Mouse (Mus musculus): ENCODE data around the gene Cdk19. TPM values are rescaled to one million over a fixed set of nuclear protein-coding genes. Genes with fewer than 3 reads are reported as not detected.

The Cdk19 gene
- polyA plus RNA-seq, 1 experiment from 2014 or later: 10.2 TPM

GRCm38 (mm10) chr10:40374828-40375227 lies 35.5 kb downstream of the Cdk19 start:
- WGBS: 83% methylated on average over 7 of the region's 7 CpGs
- H3K4me2 ChIP-seq: no peak overlapping the region
- H3K4me3 ChIP-seq: no peak overlapping the region
- no peak overlapping the region for H3K27ac ChIP-seq
- peaks cover 32% of the 10 kb centered on the region for H3K4me1 ChIP-seq
- no peaks in the 10 kb centered on the region for H3K36me3 ChIP-seq
- H3K9me3 ChIP-seq: no peaks in the 10 kb centered on the region
- no peak overlapping the region for H3K9ac ChIP-seq
- no peak for ATAC-seq (ENCODE audit: insufficient number of reproducible peaks, low FRiP score, low TSS enrichment, low read depth)
- no peaks in the 10 kb centered on the region for H3K27me3 ChIP-seq

GRCm38 (mm10) chr10:40376286-40376685 lies 36.9 kb downstream of the Cdk19 start:
- no peak overlapping the region for H3K4me2 ChIP-seq
- H3K36me3 ChIP-seq: no peaks in the 10 kb centered on the region
- ATAC-seq (ENCODE audit: insufficient number of reproducible peaks, low FRiP score, low TSS enrichment, low read depth): no peak
- H3K9me3 ChIP-seq: no peaks in the 10 kb centered on the region
- H3K27me3 ChIP-seq: no peaks in the 10 kb centered on the region
- peaks cover 26% of the 10 kb centered on the region for H3K4me1 ChIP-seq
- H3K9ac ChIP-seq: no peak overlapping the region
- no peak overlapping the region for H3K27ac ChIP-seq
- H3K4me3 ChIP-seq: no peak overlapping the region
- WGBS: 49% methylated on average over 3 of the region's 3 CpGs

- Histone ChIP-seq H3K27me3 (no peaks in the 10 kb centered on the region), H3K9ac (no peak overlapping the region), H3K4me3 (no peak overlapping the region), H3K4me1 (peaks cover 12% of the 10 kb centered on the region; the same call in 1 of the 2 replicates), H3K4me2 (no peak overlapping the region), H3K27ac (no peak overlapping the region), H3K36me3 (no peaks in the 10 kb centered on the region), H3K9me3 (no peaks in the 10 kb centered on the region)
- ATAC-seq (ENCODE audit: insufficient number of reproducible peaks, low FRiP score, low TSS enrichment, low read depth): no peak
- 59% methylated on average over 4 of the region's 4 CpGs for WGBS
Measured at GRCm38 (mm10) chr10:40378284-40378683, 38.9 kb downstream of the Cdk19 start.

GRCm38 (mm10) chr10:40379682-40380081 lies 40.3 kb downstream of the Cdk19 start:
- 38% methylated on average over 1 of the region's 1 CpGs for WGBS
- Histone ChIP-seq H3K27ac (no peak overlapping the region), H3K9ac (no peak overlapping the region), H3K9me3 (no peaks in the 10 kb centered on the region), H3K27me3 (no peaks in the 10 kb centered on the region), H3K4me2 (no peak overlapping the region), H3K4me1 (peaks cover 12% of the 10 kb centered on the region; the same call in 1 of the 2 replicates), H3K36me3 (no peaks in the 10 kb centered on the region), H3K4me3 (no peak overlapping the region)
- ATAC-seq (ENCODE audit: insufficient number of reproducible peaks, low FRiP score, low TSS enrichment, low read depth): no peak

- Histone ChIP-seq H3K9me3 (no peaks in the 10 kb centered on the region), H3K36me3 (no peaks in the 10 kb centered on the region), H3K4me2 (no peak overlapping the region), H3K4me1 (no peaks in the 10 kb centered on the region), H3K9ac (no peak overlapping the region), H3K4me3 (no peak overlapping the region), H3K27me3 (no peaks in the 10 kb centered on the region), H3K27ac (no peak overlapping the region)
- ATAC-seq (ENCODE audit: insufficient number of reproducible peaks, low FRiP score, low TSS enrichment, low read depth): no peak
- 90% methylated on average over 3 of the region's 3 CpGs for WGBS
Measured at GRCm38 (mm10) chr10:40385397-40385796, 46.0 kb downstream of the Cdk19 start.

- no peak overlapping the region for H3K4me2 ChIP-seq
- no peak overlapping the region for H3K4me3 ChIP-seq
- 85% methylated on average over 4 of the region's 4 CpGs for WGBS
- ATAC-seq (ENCODE audit: insufficient number of reproducible peaks, low FRiP score, low TSS enrichment, low read depth): no peak
- H3K4me1 ChIP-seq: no peaks in the 10 kb centered on the region
- H3K9me3 ChIP-seq: no peaks in the 10 kb centered on the region
- H3K27me3 ChIP-seq: no peaks in the 10 kb centered on the region
- H3K36me3 ChIP-seq: no peaks in the 10 kb centered on the region
- H3K9ac ChIP-seq: no peak overlapping the region
- no peak overlapping the region for H3K27ac ChIP-seq
Measured at GRCm38 (mm10) chr10:40386126-40386525, 46.8 kb downstream of the Cdk19 start.

GRCm38 (mm10) chr10:40393447-40394143 lies 54.2 kb downstream of the Cdk19 start:
- peaks cover 4% of the 10 kb centered on the region; the same call in 1 of the 2 replicates for H3K36me3 ChIP-seq
- no peak for ATAC-seq (ENCODE audit: insufficient number of reproducible peaks, low FRiP score, low TSS enrichment, low read depth)
- peaks cover 6% of the 10 kb centered on the region for H3K4me1 ChIP-seq
- H3K4me2 ChIP-seq: no peak overlapping the region
- WGBS: 81% methylated on average over 2 of the region's 2 CpGs
- no peak overlapping the region for H3K4me3 ChIP-seq
- H3K9me3 ChIP-seq: no peaks in the 10 kb centered on the region
- H3K27me3 ChIP-seq: no peaks in the 10 kb centered on the region
- H3K9ac ChIP-seq: no peak overlapping the region
- H3K27ac ChIP-seq: no peak overlapping the region

- Histone ChIP-seq H3K9me3 (no peaks in the 10 kb centered on the region), H3K27ac (peak overlapping the region; percentile 77), H3K4me3 (no peak overlapping the region), H3K9ac (no peak overlapping the region), H3K27me3 (no peaks in the 10 kb centered on the region), H3K4me2 (no peak overlapping the region), H3K4me1 (peaks cover 8% of the 10 kb centered on the region), H3K36me3 (peaks cover 4% of the 10 kb centered on the region; the same call in 1 of the 2 replicates)
- WGBS: 59% methylated on average over 3 of the region's 3 CpGs
- ATAC-seq (ENCODE audit: insufficient number of reproducible peaks, low FRiP score, low TSS enrichment, low read depth): no peak
Measured at GRCm38 (mm10) chr10:40398842-40399241, 59.5 kb downstream of the Cdk19 start.

- H3K4me1 ChIP-seq: peaks cover 8% of the 10 kb centered on the region
- no peak for ATAC-seq (ENCODE audit: insufficient number of reproducible peaks, low FRiP score, low TSS enrichment, low read depth)
- 59% methylated on average over 2 of the region's 2 CpGs for WGBS
Measured at GRCm38 (mm10) chr10:40399328-40399727, 60.0 kb downstream of the Cdk19 start.

GRCm38 (mm10) chr10:40400293-40400692 lies 60.9 kb downstream of the Cdk19 start:
- no peak overlapping the region for H3K4me2 ChIP-seq
- H3K36me3 ChIP-seq: peaks cover 4% of the 10 kb centered on the region; the same call in 1 of the 2 replicates
- H3K27ac ChIP-seq: no peak overlapping the region
- no peak overlapping the region for H3K9ac ChIP-seq
- 78% methylated on average over 4 of the region's 4 CpGs for whole genome bisulfite sequencing
- ATAC-seq (ENCODE audit: insufficient number of reproducible peaks, low FRiP score, low TSS enrichment, low read depth): no peak
- no peaks in the 10 kb centered on the region for H3K9me3 ChIP-seq
- H3K27me3 ChIP-seq: no peaks in the 10 kb centered on the region
- peaks cover 8% of the 10 kb centered on the region for H3K4me1 ChIP-seq
- H3K4me3 ChIP-seq: no peak overlapping the region

More at GRCm38 (mm10) chr10:40399328-40399727, 60.0 kb downstream of the Cdk19 start:
- no peaks in the 10 kb centered on the region for H3K27me3 ChIP-seq
- no peak overlapping the region for H3K4me2 ChIP-seq
- H3K27ac ChIP-seq: no peak overlapping the region
- no peak overlapping the region for H3K9ac ChIP-seq
- H3K36me3 ChIP-seq: peaks cover 4% of the 10 kb centered on the region; the same call in 1 of the 2 replicates
- no peaks in the 10 kb centered on the region for H3K9me3 ChIP-seq
- H3K4me3 ChIP-seq: no peak overlapping the region

GRCm38 (mm10) chr10:40406655-40407054 lies 67.3 kb downstream of the Cdk19 start:
- H3K4me2 ChIP-seq: no peak overlapping the region
- H3K4me3 ChIP-seq: no peak overlapping the region
- no peak for ATAC-seq (ENCODE audit: insufficient number of reproducible peaks, low FRiP score, low TSS enrichment, low read depth)
- H3K36me3 ChIP-seq: no peaks in the 10 kb centered on the region
- H3K27me3 ChIP-seq: no peaks in the 10 kb centered on the region
- H3K9ac ChIP-seq: no peak overlapping the region
- H3K27ac ChIP-seq: no peak overlapping the region
- no peaks in the 10 kb centered on the region for H3K9me3 ChIP-seq
- H3K4me1 ChIP-seq: no peaks in the 10 kb centered on the region
- WGBS: 81% methylated on average over 3 of the region's 3 CpGs

- no peak overlapping the region for H3K4me3 ChIP-seq
- no peak overlapping the region for H3K4me2 ChIP-seq
- H3K4me1 ChIP-seq: peaks cover 6% of the 10 kb centered on the region; the same call in 1 of the 2 replicates
- ATAC-seq (ENCODE audit: insufficient number of reproducible peaks, low FRiP score, low TSS enrichment, low read depth): no peak
- no peaks in the 10 kb centered on the region for H3K27me3 ChIP-seq
- no peaks in the 10 kb centered on the region for H3K36me3 ChIP-seq
- H3K27ac ChIP-seq: no peak overlapping the region
- H3K9ac ChIP-seq: no peak overlapping the region
- no peaks in the 10 kb centered on the region for H3K9me3 ChIP-seq
- 85% methylated on average over 2 of the region's 2 CpGs for WGBS
Measured at GRCm38 (mm10) chr10:40409336-40409735, 70.0 kb downstream of the Cdk19 start.
